Mouse (Mus musculus) G1E (cell line): ENCODE results near the gene Nos1.

Experiments
- CTCF ChIP-seq: IDR thresholded peaks from 2 replicates; pipeline ENCODE4 v1.5.1; 2012; ENCODE audit warnings: low read depth, low read length, inconsistent platforms, mixed read lengths
- GATA1 ChIP-seq: IDR thresholded peaks from 2 replicates; pipeline ENCODE4 v1.6.1; 2012; ENCODE audit warnings: borderline replicate concordance, low read length, inconsistent platforms, mixed read lengths
- POLR2AphosphoS5 ChIP-seq: IDR thresholded peaks from 2 replicates; pipeline ENCODE4 v1.6.1; 2012; ENCODE audit warnings: low read depth, low read length, inconsistent platforms; ENCODE audit not compliant: insufficient replicate concordance
- TAL1 ChIP-seq: conservative IDR thresholded peaks from 2 replicates; pipeline ENCODE4 v1.6.1; 2012; ENCODE audit warnings: low read depth, low read length, inconsistent platforms, mixed read lengths

GRCm38 (mm10) chr5:117824486-117824885 lies 43.7 kb downstream of the Nos1 start:
- no peak for TF ChIP-seq CTCF
- TF ChIP-seq GATA1: no peak
- TF ChIP-seq TAL1: no peak
- no peak for TF ChIP-seq POLR2AphosphoS5
